Mouse (Mus musculus) intestine, embryonic 14.5 days (tissue): Measurements from ENCODE around the gene Oxct2b. TPM values are rescaled to one million over a fixed set of nuclear protein-coding genes. Genes with fewer than 3 reads are reported as not detected.

ENCODE experiments used
- ATAC-seq: fragments of 200-750 bp; cut with Nextera tagmentation; replicated peaks from 2 replicates; pipeline ENCODE4 v1.8.0; 2017; ENCODE audit warnings: low read depth, moderate number of reproducible peaks, moderate TSS enrichment, moderate library complexity; ENCODE audit not compliant: low FRiP score, low TSS enrichment
- DNase-seq: peaks from one replicate; pipeline ENCODE4 v3.0.0-alpha.2; 2018; ENCODE audit warnings: low spot score
- H3K27ac ChIP-seq: fragments of 300-500 bp; sonication (generic); 2 replicates; pipeline ENCODE4 v1.5.1; 2014; ENCODE audit warnings: low read depth, mild to moderate bottlenecking, control low read depth
- H3K27me3 ChIP-seq: fragments of 300-500 bp; sonication (generic); replicated peaks from 2 replicates; pipeline ENCODE4 v1.6.1; 2014; ENCODE audit warnings: low read length, control low read depth; ENCODE audit not compliant: control insufficient read depth, insufficient read depth
- H3K36me3 ChIP-seq: fragments of 300-500 bp; sonication (generic); 2 replicates; pipeline ENCODE4 v1.6.1; 2014; ENCODE audit warnings: low read length, control low read depth; ENCODE audit not compliant: control insufficient read depth, insufficient read depth
- H3K4me1 ChIP-seq: fragments of 300-500 bp; sonication (generic); replicated peaks from 2 replicates; pipeline ENCODE4 v1.6.1; 2014; ENCODE audit warnings: low read length, control low read depth, mixed read lengths; ENCODE audit not compliant: control insufficient read depth, insufficient read depth
- H3K4me2 ChIP-seq: fragments of 300-500 bp; sonication (generic); 2 replicates; pipeline ENCODE4 v1.6.1; 2014; ENCODE audit warnings: low read length
- H3K4me3 ChIP-seq: fragments of 300-500 bp; sonication (generic); 2 replicates; pipeline ENCODE4 v1.5.1; 2014; ENCODE audit warnings: low read depth, low read length, control low read depth, mixed read lengths
- H3K9ac ChIP-seq: fragments of 300-500 bp; sonication (generic); 2 replicates; pipeline ENCODE4 v1.6.1; 2014; ENCODE audit warnings: mild to moderate bottlenecking, low read length
- H3K9me3 ChIP-seq: fragments of 300-500 bp; sonication (generic); 2 replicates; pipeline ENCODE4 v1.6.1; 2016; ENCODE audit warnings: low read length, control low read depth; ENCODE audit not compliant: control insufficient read depth
- WGBS: fragments of 180-500 bp; shearing (Covaris S2); extraction: QIAGEN DNeasy Blood & Tissue Kit; methylation state at CpG from one replicate; pipeline ENCODE4 v1.1.7; 2014; 5-methylcytosine and 5-hydroxymethylcytosine counted together
- polyA plus RNA-seq: library from polyadenylated mRNA; unstranded; fragments of >200 nt; fragmentation: Nextera tagmentation; extraction: Ambion mirVana; gene quantifications from 2 replicates; pipeline ENCODE4 v1.2.1, GENCODE M21; 2014

Oxct2b gene
- polyA plus RNA-seq = 0.15 TPM in 1 of 2 replicates, not detected in the other

DNA sequence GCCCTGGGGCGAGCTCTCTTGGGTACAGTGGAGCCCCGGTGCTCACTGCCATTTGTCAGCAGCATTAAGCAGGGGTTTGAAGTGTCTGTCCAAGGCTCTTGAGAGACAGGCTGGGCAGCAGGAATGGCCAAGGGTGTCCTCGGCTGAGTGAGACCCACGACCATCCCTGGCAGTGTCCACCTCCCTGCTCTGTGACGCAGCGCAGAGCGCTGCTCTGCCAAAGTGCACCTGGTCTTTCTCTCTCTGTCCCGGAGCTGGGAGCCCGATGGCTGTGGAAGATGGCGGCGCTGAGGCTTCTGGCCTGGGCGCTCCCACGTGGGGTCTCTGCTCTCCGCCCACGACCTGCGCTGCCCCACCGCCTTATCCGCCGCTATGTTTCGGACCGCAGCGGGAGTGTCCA lies at the start of gene Oxct2b:
Gene Oxct2b, plus strand, starts transcription at position 256 of the 400 bp plus-strand sequence.
- 10% methylated on average over 21 of the region's 22 CpGs for WGBS
- ATAC-seq = peak; percentile 42; the same call in 1 of the 2 replicates
- no peak within 1 kb of the TSS for H3K9ac ChIP-seq

DNA sequence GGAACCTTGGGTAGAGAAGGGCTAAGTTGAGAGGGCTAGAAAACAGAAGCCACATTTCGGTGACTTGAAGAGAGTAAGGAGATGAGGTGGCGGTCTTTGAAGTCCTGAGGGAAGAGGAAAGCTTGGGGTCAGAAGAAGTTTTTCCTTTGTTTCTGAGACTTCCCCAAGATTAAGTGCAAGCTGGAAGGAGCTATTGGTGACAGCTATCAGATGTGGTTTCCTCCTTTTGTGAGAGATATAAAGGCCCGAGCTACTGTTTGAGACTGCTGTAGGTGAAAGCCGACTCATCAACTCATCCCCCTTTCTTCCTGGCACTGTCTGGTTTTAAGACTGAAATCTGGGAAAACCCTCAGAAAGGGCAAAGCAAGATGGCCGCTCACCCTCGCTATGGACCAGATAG lies 47.4 kb upstream of the Oxct2b start:
- Histone ChIP-seq H3K27me3 (no peaks in the 10 kb centered on the region), H3K4me1 (no peaks in the 10 kb centered on the region), H3K27ac (no peak overlapping the region), H3K4me2 (no peak overlapping the region), H3K36me3 (no peaks in the 10 kb centered on the region), H3K9me3 (no peaks in the 10 kb centered on the region), H3K4me3 (no peak overlapping the region), H3K9ac (no peak overlapping the region)
- ATAC-seq (no peak), DNase-seq (no peak)
- WGBS = 83% methylated on average over 6 of the region's 6 CpGs

More for the DNA sequence above, at the start of gene Oxct2b:
- Histone ChIP-seq H3K27me3 (peaks cover 9% of the 10 kb centered on the region; the same call in 1 of the 2 replicates), H3K27ac (no peak within 1 kb of the TSS), H3K9me3 (no peaks in the 10 kb centered on the region), H3K4me1 (no peaks in the 10 kb centered on the region), H3K36me3 (no peaks in the 10 kb centered on the region), H3K4me3 (peak within 1 kb of the TSS; percentile 25), H3K4me2 (peak within 1 kb of the TSS; percentile 53)
- peak; percentile 65 for DNase-seq

DNA sequence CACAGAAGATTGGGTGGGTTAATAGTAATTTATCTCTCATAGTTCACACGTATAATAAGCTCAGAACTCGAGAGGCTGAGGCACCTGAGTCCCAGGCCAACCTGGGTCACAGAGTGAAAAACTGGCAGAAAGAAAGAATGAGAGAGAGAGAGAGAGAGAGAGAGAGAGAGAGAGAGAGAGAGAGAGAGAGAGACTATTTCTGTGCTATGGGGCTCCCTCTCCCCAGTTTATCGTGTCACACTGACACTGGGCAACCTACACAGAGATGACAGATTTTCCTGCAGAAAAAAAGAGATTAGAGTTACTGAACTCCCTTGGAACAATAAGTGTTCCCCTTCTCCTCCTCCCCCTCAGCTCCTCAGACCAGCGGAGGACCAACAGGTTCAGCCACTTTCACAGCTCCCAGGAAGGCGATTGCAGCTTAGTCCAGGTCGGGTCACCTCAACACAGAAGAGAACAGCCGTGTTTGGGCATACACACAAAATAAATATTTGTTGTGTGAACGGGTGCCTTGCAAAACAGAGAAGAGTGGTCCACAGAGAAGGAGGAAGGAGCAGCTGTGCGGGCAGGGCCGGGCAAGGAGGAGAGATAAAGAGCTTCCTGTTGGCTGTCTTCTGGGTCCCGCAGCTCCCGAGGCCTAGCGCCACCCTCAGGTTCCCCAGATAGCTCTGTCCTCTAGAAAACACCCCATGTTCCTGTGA lies 44.6 kb upstream of the Oxct2b start:
- no peaks in the 10 kb centered on the region for H3K36me3 ChIP-seq
- no peak overlapping the region for H3K4me3 ChIP-seq
- H3K4me1 ChIP-seq = no peaks in the 10 kb centered on the region
- H3K27me3 ChIP-seq = no peaks in the 10 kb centered on the region
- H3K27ac ChIP-seq = no peak overlapping the region
- H3K9me3 ChIP-seq = no peaks in the 10 kb centered on the region
- ATAC-seq (peak; percentile 69; the same call in 1 of the 2 replicates), DNase-seq (peak; percentile 67)
- WGBS = 9% methylated on average over 13 of the region's 13 CpGs
- peak overlapping the region; percentile 35; the same call in 1 of the 2 replicates for H3K4me2 ChIP-seq
- H3K9ac ChIP-seq = no peak overlapping the region

DNA sequence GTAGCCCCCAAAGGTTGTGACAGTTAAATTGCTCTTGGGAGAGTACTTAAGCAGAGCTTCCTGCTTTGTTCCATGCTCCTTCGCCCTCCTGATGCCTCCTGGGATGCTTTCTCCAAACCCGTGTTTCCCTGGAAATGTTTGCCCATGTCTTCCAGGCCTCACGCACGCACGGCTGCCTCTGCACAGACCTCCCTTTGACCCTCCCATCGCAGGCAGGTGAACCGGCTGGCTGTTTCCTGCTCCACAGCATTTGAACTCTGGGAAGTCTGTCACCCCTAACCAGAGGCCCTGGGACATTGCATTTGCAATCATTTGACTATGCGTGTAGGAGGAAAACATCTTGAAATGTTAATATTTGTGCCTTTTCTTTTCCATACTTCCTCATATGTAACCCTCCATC lies 39.1 kb upstream of the Oxct2b start:
- Histone ChIP-seq H3K9ac (no peak overlapping the region), H3K4me1 (no peaks in the 10 kb centered on the region), H3K9me3 (no peaks in the 10 kb centered on the region), H3K27me3 (no peaks in the 10 kb centered on the region), H3K4me2 (no peak overlapping the region), H3K27ac (no peak overlapping the region), H3K4me3 (no peak overlapping the region), H3K36me3 (no peaks in the 10 kb centered on the region)
- ATAC-seq (no peak), DNase-seq (no peak)
- WGBS = 56% methylated on average over 8 of the region's 8 CpGs

DNA sequence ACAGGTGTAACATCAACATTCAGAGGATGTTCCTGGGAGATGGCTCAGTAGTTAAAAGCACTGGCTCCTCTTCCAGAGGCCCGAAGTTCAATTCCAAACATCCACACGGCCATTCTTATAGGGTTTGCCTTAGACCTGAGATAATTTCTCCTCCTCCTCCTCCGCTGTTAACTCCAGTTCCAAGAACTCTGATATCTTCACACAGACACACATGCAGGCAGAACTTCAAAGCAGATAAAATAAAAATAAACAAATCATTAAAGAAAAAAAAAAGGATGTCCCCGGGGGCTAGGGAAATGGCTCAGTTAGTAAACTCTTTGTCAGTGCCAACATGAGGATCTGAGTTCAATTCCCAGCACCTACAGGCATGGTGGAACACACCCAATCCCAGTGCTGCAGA lies 37.8 kb upstream of the Oxct2b start:
- no peaks in the 10 kb centered on the region for H3K9me3 ChIP-seq
- WGBS = 61% methylated on average over 4 of the region's 4 CpGs
- H3K9ac ChIP-seq = no peak overlapping the region
- ATAC-seq (no peak), DNase-seq (no peak)
- no peaks in the 10 kb centered on the region for H3K27me3 ChIP-seq
- no peaks in the 10 kb centered on the region for H3K36me3 ChIP-seq
- no peaks in the 10 kb centered on the region for H3K4me1 ChIP-seq
- H3K27ac ChIP-seq = no peak overlapping the region
- no peak overlapping the region for H3K4me2 ChIP-seq
- no peak overlapping the region for H3K4me3 ChIP-seq

GRCm38 (mm10) chr4:123080791-123081190 lies 35.3 kb upstream of the Oxct2b start:
- H3K9ac ChIP-seq = no peak overlapping the region

DNA sequence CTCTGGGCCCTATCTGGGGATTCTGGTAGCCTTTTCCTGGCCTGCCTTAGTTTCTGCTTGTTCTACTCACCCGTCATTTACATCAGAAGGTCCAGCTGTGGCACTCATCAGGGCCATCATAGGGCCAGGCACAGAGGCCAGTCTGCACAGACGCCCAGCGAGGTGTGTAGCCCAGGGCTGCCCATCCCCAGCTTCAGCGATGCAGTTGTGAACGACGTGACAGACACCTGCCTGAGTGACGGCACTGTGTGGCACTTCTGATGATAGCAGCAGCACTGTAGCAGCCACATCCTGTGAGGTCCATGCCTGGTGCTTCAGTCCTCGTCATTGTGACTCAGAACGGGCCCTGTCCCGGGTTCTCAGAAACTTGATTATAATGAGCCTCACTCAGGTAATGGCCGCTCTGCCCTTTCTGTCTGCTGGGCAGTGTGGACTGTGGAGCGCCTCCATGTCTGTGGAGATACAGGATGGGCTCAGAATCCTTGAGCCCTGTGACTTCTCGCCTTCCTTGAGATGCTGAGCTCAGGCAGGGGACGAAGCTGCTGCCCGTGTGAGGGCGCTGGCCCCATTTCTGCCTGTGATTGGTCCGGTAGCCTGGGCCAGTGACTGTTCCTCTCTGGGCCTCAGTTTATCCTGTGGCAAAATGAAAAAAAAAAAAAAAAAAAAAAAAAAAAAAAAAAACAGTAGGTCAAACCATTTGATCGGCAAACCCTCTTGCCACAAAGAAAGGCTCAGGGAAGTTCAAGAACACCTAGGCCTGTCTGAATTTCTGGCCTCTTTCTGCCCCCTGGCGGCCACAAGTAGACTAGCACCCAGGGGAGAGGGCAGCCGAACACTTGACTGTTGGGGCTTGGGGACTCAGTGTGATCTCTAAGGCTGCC lies 33.5 kb upstream of the Oxct2b start:
- peak; percentile 80 for DNase-seq
- Histone ChIP-seq H3K27ac (no peak overlapping the region), H3K4me2 (no peak overlapping the region), H3K9ac (no peak overlapping the region), H3K4me1 (no peaks in the 10 kb centered on the region), H3K27me3 (no peaks in the 10 kb centered on the region), H3K36me3 (no peaks in the 10 kb centered on the region), H3K9me3 (no peaks in the 10 kb centered on the region), H3K4me3 (no peak overlapping the region)
- WGBS = 75% methylated on average over 20 of the region's 20 CpGs
- peak; percentile 70; the same call in 1 of the 2 replicates for ATAC-seq

More at GRCm38 (mm10) chr4:123080791-123081190, 35.3 kb upstream of the Oxct2b start:
- ATAC-seq = no peak
- WGBS = 45% methylated on average over 13 of the region's 13 CpGs
- Histone ChIP-seq H3K27ac (no peak overlapping the region), H3K4me1 (no peaks in the 10 kb centered on the region), H3K4me3 (no peak overlapping the region), H3K4me2 (no peak overlapping the region), H3K27me3 (no peaks in the 10 kb centered on the region), H3K9me3 (no peaks in the 10 kb centered on the region), H3K36me3 (no peaks in the 10 kb centered on the region)
- no peak for DNase-seq

GRCm38 (mm10) chr4:123083323-123083902 lies 32.7 kb upstream of the Oxct2b start:
- Histone ChIP-seq H3K9me3 (no peaks in the 10 kb centered on the region), H3K4me2 (no peak overlapping the region), H3K36me3 (no peaks in the 10 kb centered on the region), H3K4me1 (no peaks in the 10 kb centered on the region), H3K4me3 (no peak overlapping the region), H3K9ac (no peak overlapping the region), H3K27ac (no peak overlapping the region), H3K27me3 (no peaks in the 10 kb centered on the region)
- 65% methylated on average over 13 of the region's 13 CpGs for WGBS
- ATAC-seq (no peak), DNase-seq (no peak)
